Mouse (Mus musculus) midbrain, embryonic 11.5 days (tissue): ENCODE data around the gene Pbx4. TPM values are rescaled to one million over a fixed set of nuclear protein-coding genes. Genes with fewer than 3 reads are reported as not detected.
A peak's percentile ranks its signal among the peaks of the same experiment; 100 is the strongest.

Experiments
- ATAC-seq: fragments of 200-750 bp; cut with Nextera tagmentation; 2 replicates; pipeline ENCODE4 v1.8.0; 2017; ENCODE audit warnings: moderate TSS enrichment, moderate library complexity; ENCODE audit not compliant: low FRiP score
- DNase-seq: peaks from one replicate; pipeline ENCODE4 v3.0.0; 2015; ENCODE audit warnings: low spot score; ENCODE audit errors: missing footprints
- H3K27ac ChIP-seq: fragments of 300-500 bp; sonication (generic); 2 replicates; pipeline ENCODE4 v1.5.1; 2014; ENCODE audit warnings: low read depth, low read length
- H3K27me3 ChIP-seq: fragments of 300-500 bp; sonication (generic); 2 replicates; pipeline ENCODE4 v1.6.1; 2014; ENCODE audit warnings: mild to moderate bottlenecking, low read length, moderate library complexity, mixed read lengths; ENCODE audit not compliant: control insufficient read depth, insufficient read depth
- H3K36me3 ChIP-seq: fragments of 300-500 bp; sonication (generic); 2 replicates; pipeline ENCODE4 v1.6.1; 2014; ENCODE audit warnings: mild to moderate bottlenecking, low read length, moderate library complexity, mixed read lengths; ENCODE audit not compliant: control insufficient read depth, insufficient read depth
- H3K4me1 ChIP-seq: fragments of 300-500 bp; sonication (generic); 2 replicates; pipeline ENCODE4 v1.6.1; 2014; ENCODE audit warnings: low read length; ENCODE audit not compliant: control insufficient read depth, insufficient read depth
- H3K4me2 ChIP-seq: fragments of 300-500 bp; sonication (generic); 2 replicates; pipeline ENCODE4 v1.6.1; 2014; ENCODE audit warnings: mild to moderate bottlenecking, moderate library complexity
- H3K4me3 ChIP-seq: fragments of 300-500 bp; sonication (generic); 2 replicates; pipeline ENCODE4 v1.5.1; 2014; ENCODE audit warnings: low read depth, low read length
- H3K9ac ChIP-seq: fragments of 300-500 bp; sonication (generic); 2 replicates; pipeline ENCODE4 v1.6.1; 2014; ENCODE audit warnings: low read length
- H3K9me3 ChIP-seq: fragments of 300-500 bp; sonication (generic); 2 replicates; pipeline ENCODE4 v1.6.1; 2016; ENCODE audit warnings: low read length; ENCODE audit not compliant: control insufficient read depth
- WGBS: fragments of 180-500 bp; shearing (Covaris S2); extraction: QIAGEN DNeasy Blood & Tissue Kit; methylation state at CpG from one replicate; pipeline ENCODE4 v1.1.7; 2014; 5-methylcytosine and 5-hydroxymethylcytosine counted together
- polyA plus RNA-seq: library from polyadenylated mRNA; unstranded; fragments of >200 nt; fragmentation: Nextera tagmentation; extraction: Ambion mirVana; gene quantifications from 2 replicates; pipeline ENCODE4 v1.2.1, GENCODE M21; 2014

Gene Pbx4
- polyA plus RNA-seq, 1 experiment from 2014 or later = 39.1 TPM

GRCm38 (mm10) chr8:69876097-69876496, 43.8 kb downstream of the Pbx4 start:
- DNase-seq = no peak
- Histone ChIP-seq H3K36me3 (no peaks in the 10 kb centered on the region), H3K9ac (no peak overlapping the region), H3K27me3 (peaks cover 29% of the 10 kb centered on the region), H3K4me1 (peaks cover 1% of the 10 kb centered on the region; the same call in 1 of the 2 replicates), H3K4me2 (no peak overlapping the region), H3K9me3 (no peaks in the 10 kb centered on the region), H3K27ac (no peak overlapping the region), H3K4me3 (no peak overlapping the region)
- WGBS = 50% methylated on average over 10 of the region's 10 CpGs
- ATAC-seq = no peak

- H3K36me3 ChIP-seq = no peaks in the 10 kb centered on the region
- no peaks in the 10 kb centered on the region for H3K9me3 ChIP-seq
- H3K27ac ChIP-seq = no peak overlapping the region
- ATAC-seq = no peak
- no peak overlapping the region for H3K4me3 ChIP-seq
- 83% methylated on average over 10 of the region's 10 CpGs for WGBS
- peaks cover 6% of the 10 kb centered on the region for H3K4me1 ChIP-seq
- H3K27me3 ChIP-seq = peaks cover 38% of the 10 kb centered on the region
- H3K9ac ChIP-seq = no peak overlapping the region
- DNase-seq = no peak
- no peak overlapping the region for H3K4me2 ChIP-seq
Measured at GRCm38 (mm10) chr8:69876967-69877366, 44.7 kb downstream of the Pbx4 start.

GRCm38 (mm10) chr8:69877396-69877795, 45.1 kb downstream of the Pbx4 start:
- Histone ChIP-seq H3K27me3 (peaks cover 42% of the 10 kb centered on the region), H3K4me2 (no peak overlapping the region), H3K4me1 (peaks cover 10% of the 10 kb centered on the region), H3K4me3 (no peak overlapping the region), H3K36me3 (no peaks in the 10 kb centered on the region), H3K9ac (no peak overlapping the region), H3K9me3 (no peaks in the 10 kb centered on the region), H3K27ac (no peak overlapping the region)
- DNase-seq (no peak), ATAC-seq (no peak)
- 88% methylated on average over 4 of the region's 4 CpGs for WGBS

GRCm38 (mm10) chr8:69877992-69878391, 45.7 kb downstream of the Pbx4 start:
- Histone ChIP-seq H3K27ac (no peak overlapping the region), H3K9ac (no peak overlapping the region), H3K36me3 (no peaks in the 10 kb centered on the region), H3K4me2 (no peak overlapping the region), H3K9me3 (no peaks in the 10 kb centered on the region), H3K4me1 (peaks cover 10% of the 10 kb centered on the region), H3K27me3 (peaks cover 48% of the 10 kb centered on the region), H3K4me3 (no peak overlapping the region)
- ATAC-seq (no peak), DNase-seq (no peak)
- 61% methylated on average over 3 of the region's 3 CpGs for WGBS

GRCm38 (mm10) chr8:69879678-69880077, 47.4 kb downstream of the Pbx4 start:
- H3K4me2 ChIP-seq = no peak overlapping the region
- peaks cover 10% of the 10 kb centered on the region for H3K4me1 ChIP-seq
- H3K4me3 ChIP-seq = no peak overlapping the region
- H3K36me3 ChIP-seq = no peaks in the 10 kb centered on the region
- no peak overlapping the region for H3K9ac ChIP-seq
- 61% methylated on average over 8 of the region's 8 CpGs for WGBS
- H3K27ac ChIP-seq = no peak overlapping the region
- peaks cover 65% of the 10 kb centered on the region for H3K27me3 ChIP-seq
- ATAC-seq (no peak), DNase-seq (no peak)
- H3K9me3 ChIP-seq = no peaks in the 10 kb centered on the region

- no peaks in the 10 kb centered on the region for H3K36me3 ChIP-seq
- peak; percentile 89 for DNase-seq
- H3K9me3 ChIP-seq = no peaks in the 10 kb centered on the region
- no peak for ATAC-seq
- no peak overlapping the region for H3K27ac ChIP-seq
- no peak overlapping the region for H3K9ac ChIP-seq
- H3K4me3 ChIP-seq = 0 out of 2 replicates have a peak overlapping the region, but pooled peaks have one; percentile 9
- H3K27me3 ChIP-seq = peaks cover 76% of the 10 kb centered on the region
- 12% methylated on average over 37 of the region's 37 CpGs for WGBS
- H3K4me2 ChIP-seq = peak overlapping the region; percentile 10; the same call in 1 of the 2 replicates
- H3K4me1 ChIP-seq = peaks cover 10% of the 10 kb centered on the region
Measured at GRCm38 (mm10) chr8:69880841-69881240, 48.5 kb downstream of the Pbx4 start.

GRCm38 (mm10) chr8:69881261-69881865, 49.1 kb downstream of the Pbx4 start:
- Histone ChIP-seq H3K4me1 (peaks cover 10% of the 10 kb centered on the region), H3K27me3 (peaks cover 82% of the 10 kb centered on the region), H3K9me3 (no peaks in the 10 kb centered on the region), H3K36me3 (no peaks in the 10 kb centered on the region), H3K9ac (no peak overlapping the region), H3K4me2 (peak overlapping the region; percentile 43), H3K4me3 (peak overlapping the region; percentile 32), H3K27ac (no peak overlapping the region)
- ATAC-seq = 0 out of 2 replicates have a peak, but pooled peaks have one; percentile 0
- 16% methylated on average over 79 of the region's 79 CpGs for WGBS
- DNase-seq = peak; percentile 85

- H3K9ac ChIP-seq = no peak overlapping the region; the same call in 1 of the 2 replicates
Measured at GRCm38 (mm10) chr8:69882021-69882756, 49.9 kb downstream of the Pbx4 start.

More at GRCm38 (mm10) chr8:69882021-69882756, 49.9 kb downstream of the Pbx4 start:
- no peak overlapping the region for H3K27ac ChIP-seq
- H3K36me3 ChIP-seq = no peaks in the 10 kb centered on the region
- peaks cover 90% of the 10 kb centered on the region for H3K27me3 ChIP-seq
- DNase-seq = peak; percentile 95
- peak overlapping the region; percentile 43 for H3K4me2 ChIP-seq
- H3K4me3 ChIP-seq = peak overlapping the region; percentile 32
- no peaks in the 10 kb centered on the region for H3K9me3 ChIP-seq
- ATAC-seq = peak; percentile 53
- WGBS = 6% methylated on average over 103 of the region's 103 CpGs
- peaks cover 11% of the 10 kb centered on the region for H3K4me1 ChIP-seq
